Mouse (Mus musculus) midbrain, embryonic 15.5 days (tissue): ENCODE results near the gene Eif1. TPM values are rescaled to one million over a fixed set of nuclear protein-coding genes. Genes with fewer than 3 reads are reported as not detected.

Experiments
- ATAC-seq: fragments of 200-750 bp; cut with Nextera tagmentation; replicated peaks from 2 replicates; pipeline ENCODE4 v1.8.0; 2017; ENCODE audit warnings: moderate TSS enrichment
- H3K27ac ChIP-seq: fragments of 300-500 bp; sonication (generic); 2 replicates; pipeline ENCODE4 v1.5.1; 2015; ENCODE audit warnings: mild to moderate bottlenecking, inconsistent platforms
- H3K27me3 ChIP-seq: fragments of 300-500 bp; sonication (generic); replicated peaks from 2 replicates; pipeline ENCODE4 v1.6.1; 2015; ENCODE audit warnings: inconsistent platforms
- H3K36me3 ChIP-seq: fragments of 300-500 bp; sonication (generic); replicated peaks from 2 replicates; pipeline ENCODE4 v1.6.1; 2015; ENCODE audit warnings: inconsistent platforms
- H3K4me1 ChIP-seq: fragments of 300-500 bp; sonication (generic); 2 replicates; pipeline ENCODE4 v1.6.1; 2015; ENCODE audit warnings: inconsistent platforms
- H3K4me2 ChIP-seq: fragments of 300-500 bp; sonication (generic); 2 replicates; pipeline ENCODE4 v1.6.1; 2015; ENCODE audit warnings: inconsistent platforms, mild to moderate bottlenecking, moderate library complexity
- H3K4me3 ChIP-seq: fragments of 300-500 bp; sonication (generic); 2 replicates; pipeline ENCODE4 v1.5.1; 2015; ENCODE audit warnings: mild to moderate bottlenecking, inconsistent platforms
- H3K9ac ChIP-seq: fragments of 300-500 bp; sonication (generic); 2 replicates; pipeline ENCODE4 v1.6.1; 2015; ENCODE audit warnings: mild to moderate bottlenecking, inconsistent platforms
- H3K9me3 ChIP-seq: fragments of 300-500 bp; sonication (generic); 2 replicates; pipeline ENCODE4 v1.6.1; 2016; ENCODE audit warnings: inconsistent platforms
- WGBS: fragments of 180-500 bp; shearing (Covaris S2); methylation state at CpG from one replicate; pipeline ENCODE4 v1.1.7; 2015; ENCODE audit warnings: mixed read lengths; 5-methylcytosine and 5-hydroxymethylcytosine counted together
- polyA plus RNA-seq: library from polyadenylated mRNA; unstranded; fragments of >200 nt; fragmentation: Nextera tagmentation; extraction: Ambion mirVana; gene quantifications from 2 replicates; pipeline ENCODE4 v1.2.1, GENCODE M21; 2015

The Eif1 gene
- 1,086 and 1,110 TPM in 2 replicates for polyA plus RNA-seq

DNA sequence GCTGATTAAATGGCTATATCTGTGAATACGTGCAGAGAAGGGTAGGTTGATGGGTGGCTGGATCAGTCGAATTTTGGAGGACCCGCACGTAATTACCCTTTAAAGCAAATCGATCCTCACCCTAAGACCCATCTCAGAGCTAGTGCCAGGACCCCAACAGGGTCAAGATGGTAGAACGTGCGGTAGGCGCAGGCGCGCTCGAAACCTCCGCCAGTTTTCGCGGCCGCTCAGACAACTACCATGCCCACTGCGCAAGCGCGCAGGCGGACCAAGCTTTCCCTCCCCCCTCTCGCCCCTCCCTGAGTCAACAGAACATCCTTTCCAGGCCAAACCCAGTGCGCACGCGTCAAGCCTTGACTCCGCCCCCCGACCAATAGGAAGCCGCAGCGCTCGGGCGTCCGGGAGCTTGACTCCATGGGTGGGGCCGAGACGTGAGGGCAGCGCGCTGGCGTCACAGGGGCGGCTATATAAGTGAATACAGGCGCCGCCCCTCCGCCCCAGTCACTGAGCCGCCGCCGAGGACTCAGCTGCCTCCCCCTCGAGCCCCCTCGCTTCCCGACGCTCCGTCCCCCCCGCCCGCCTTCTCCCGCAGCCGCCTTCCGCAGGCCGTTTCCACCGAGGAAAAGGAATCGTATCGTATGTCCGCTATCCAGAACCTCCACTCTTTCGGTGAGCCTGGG is at the start of gene Eif1:
Gene Eif1, plus strand, starts transcription at position 394 of the 680 bp plus-strand sequence.
- Histone ChIP-seq H3K27ac (peak within 1 kb of the TSS; percentile 97), H3K9ac (peak within 1 kb of the TSS; percentile 91), H3K9me3 (no peaks in the 10 kb centered on the region), H3K36me3 (peaks cover 11% of the 10 kb centered on the region; the same call in 1 of the 2 replicates), H3K27me3 (no peaks in the 10 kb centered on the region), H3K4me1 (peaks cover 15% of the 10 kb centered on the region), H3K4me3 (peak within 1 kb of the TSS; percentile 80), H3K4me2 (peak within 1 kb of the TSS; percentile 59)
- WGBS: under 1% methylated on average over 51 of the region's 58 CpGs
- ATAC-seq: peak; percentile 92

DNA sequence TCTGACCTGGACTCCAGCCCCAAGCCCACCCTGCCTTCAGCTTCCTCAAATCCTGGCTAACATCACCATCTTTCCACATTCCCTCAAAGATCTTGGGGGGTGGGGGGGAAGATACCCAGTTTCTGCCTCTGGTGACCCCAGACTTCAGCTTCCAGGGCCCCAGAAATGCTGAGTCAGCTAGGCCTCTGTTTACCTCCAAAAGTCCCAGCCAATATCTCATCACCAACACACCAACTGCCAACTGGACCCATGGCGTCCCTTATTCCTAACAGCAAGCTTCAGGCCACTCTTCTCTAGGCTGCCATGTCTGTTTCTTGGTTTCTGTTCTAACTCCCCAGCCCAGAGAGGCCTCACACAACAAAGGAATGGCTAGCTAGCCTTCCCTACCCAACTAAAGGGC is 47.8 kb upstream of the Eif1 start:
- 84% methylated on average over 1 of the region's 1 CpGs for WGBS

DNA sequence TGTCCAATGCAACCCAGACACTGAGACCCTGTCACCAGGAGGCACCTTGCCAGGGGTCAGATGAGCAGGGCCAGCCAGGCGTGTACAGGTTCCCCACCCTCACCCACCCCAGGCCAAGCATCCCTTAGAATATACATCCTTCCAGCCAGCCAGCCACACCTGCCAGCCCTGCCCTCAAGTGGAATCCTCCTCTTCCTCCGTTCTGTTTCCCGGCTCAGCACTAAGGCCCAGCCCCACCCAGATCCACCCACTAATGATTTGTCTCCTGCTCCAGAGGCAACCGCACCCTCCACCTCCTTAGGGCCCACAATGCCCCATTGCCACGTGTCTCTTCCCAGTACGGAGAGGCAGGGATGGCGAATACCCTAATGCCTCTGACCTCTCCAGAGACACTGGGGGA is 45.0 kb upstream of the Eif1 start:
- Histone ChIP-seq H3K27ac (no peak overlapping the region), H3K27me3 (no peaks in the 10 kb centered on the region), H3K4me3 (no peak overlapping the region), H3K36me3 (no peaks in the 10 kb centered on the region), H3K9me3 (no peaks in the 10 kb centered on the region), H3K4me2 (no peak overlapping the region), H3K4me1 (no peaks in the 10 kb centered on the region), H3K9ac (no peak overlapping the region)
- WGBS: 71% methylated on average over 7 of the region's 7 CpGs
- no peak for ATAC-seq

More for the DNA sequence above, 47.8 kb upstream of the Eif1 start:
- Histone ChIP-seq H3K36me3 (no peaks in the 10 kb centered on the region), H3K4me2 (no peak overlapping the region), H3K4me1 (no peaks in the 10 kb centered on the region), H3K4me3 (no peak overlapping the region), H3K9me3 (no peaks in the 10 kb centered on the region), H3K9ac (no peak overlapping the region), H3K27ac (no peak overlapping the region), H3K27me3 (no peaks in the 10 kb centered on the region)
- ATAC-seq: no peak

DNA sequence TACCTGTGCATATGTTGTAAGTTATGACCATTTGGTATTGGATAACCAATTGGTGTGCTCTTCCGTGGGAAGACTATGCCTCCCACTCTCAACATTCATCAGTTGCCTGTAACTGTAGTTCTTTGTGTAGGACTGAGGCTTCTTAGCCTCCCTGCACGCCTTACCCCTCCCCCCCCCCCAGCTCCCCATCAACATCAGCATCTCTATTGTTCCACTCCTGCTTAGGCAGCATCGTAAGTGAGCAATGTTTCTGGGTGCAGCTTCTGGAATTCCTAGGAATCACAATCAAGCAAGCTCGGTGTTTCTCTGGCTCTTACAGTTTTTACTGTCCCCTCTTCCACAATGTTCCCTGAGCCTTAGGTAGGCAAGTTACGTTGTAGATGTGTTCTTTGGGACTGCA is 44.2 kb upstream of the Eif1 start:
- H3K27me3 ChIP-seq: no peaks in the 10 kb centered on the region
- no peak for ATAC-seq
- no peaks in the 10 kb centered on the region for H3K4me1 ChIP-seq
- no peak overlapping the region for H3K27ac ChIP-seq
- WGBS: 40% methylated on average over 5 of the region's 5 CpGs
- no peak overlapping the region for H3K9ac ChIP-seq
- no peak overlapping the region for H3K4me2 ChIP-seq
- no peaks in the 10 kb centered on the region for H3K36me3 ChIP-seq
- no peaks in the 10 kb centered on the region for H3K9me3 ChIP-seq
- no peak overlapping the region for H3K4me3 ChIP-seq

DNA sequence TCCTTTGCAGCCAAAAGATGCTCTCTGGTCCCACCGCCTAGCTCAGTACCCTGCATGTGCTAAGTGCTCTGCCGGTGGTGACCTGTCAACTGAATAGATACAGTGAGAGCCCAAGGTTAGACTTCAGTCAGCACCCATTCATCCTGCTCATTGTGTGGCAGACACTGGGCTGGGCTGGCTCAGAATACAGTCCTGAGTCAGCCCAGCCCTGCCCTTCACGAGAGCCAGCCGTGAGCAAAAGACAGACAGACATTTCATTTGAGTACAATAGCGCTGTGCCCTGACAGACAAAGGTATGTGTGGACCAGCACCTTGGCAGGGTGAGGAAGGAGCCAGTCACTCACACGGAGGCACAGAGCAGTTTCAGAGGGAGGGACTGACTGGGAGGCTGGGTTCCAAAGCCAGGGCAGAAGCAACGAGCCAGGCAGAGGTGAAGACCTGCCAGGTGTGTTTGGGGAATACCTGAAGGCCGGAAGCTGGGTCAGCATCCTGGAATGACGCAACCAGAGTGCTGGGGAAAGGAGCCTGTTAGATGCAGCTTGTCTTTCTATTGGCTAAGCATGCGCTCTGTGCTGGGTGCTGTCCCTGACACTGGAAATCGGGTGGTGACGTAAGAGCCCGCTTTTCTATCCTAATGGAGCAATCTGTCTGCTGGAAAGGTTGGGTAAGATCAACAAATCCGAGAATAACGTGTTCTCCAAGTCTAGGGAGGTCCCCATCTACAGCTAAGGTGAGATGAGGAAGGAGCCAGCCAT is 41.8 kb upstream of the Eif1 start:
- H3K4me2 ChIP-seq: no peak overlapping the region
- ATAC-seq: no peak
- H3K9me3 ChIP-seq: no peaks in the 10 kb centered on the region
- H3K27ac ChIP-seq: no peak overlapping the region
- H3K9ac ChIP-seq: no peak overlapping the region
- H3K36me3 ChIP-seq: no peaks in the 10 kb centered on the region
- no peaks in the 10 kb centered on the region for H3K27me3 ChIP-seq
- no peak overlapping the region for H3K4me3 ChIP-seq
- H3K4me1 ChIP-seq: peaks cover 2% of the 10 kb centered on the region; the same call in 1 of the 2 replicates
- 75% methylated on average over 15 of the region's 15 CpGs for WGBS

DNA sequence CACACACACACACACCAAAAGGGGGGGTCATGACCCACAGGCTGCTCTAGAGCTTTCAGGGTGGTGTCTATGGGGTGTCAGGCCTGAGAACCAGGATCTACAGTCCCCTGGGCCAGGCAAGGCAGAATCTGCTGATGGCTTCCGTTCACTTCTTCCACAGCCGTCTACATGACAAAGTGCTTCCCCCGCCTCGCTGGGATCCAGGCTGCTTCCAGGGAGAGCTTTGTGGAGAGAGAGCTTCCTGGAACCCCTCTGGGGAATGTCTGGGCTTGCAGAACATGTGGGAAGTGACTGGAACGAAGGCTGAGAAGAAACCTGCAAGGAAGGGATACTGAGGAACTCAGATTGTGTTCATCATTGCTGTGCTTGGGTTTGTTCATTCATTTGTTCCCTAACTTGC is 40.9 kb upstream of the Eif1 start:
- Histone ChIP-seq H3K4me1 (peaks cover 2% of the 10 kb centered on the region; the same call in 1 of the 2 replicates), H3K27ac (no peak overlapping the region), H3K9me3 (no peaks in the 10 kb centered on the region), H3K27me3 (no peaks in the 10 kb centered on the region), H3K9ac (no peak overlapping the region), H3K4me3 (no peak overlapping the region), H3K36me3 (no peaks in the 10 kb centered on the region), H3K4me2 (no peak overlapping the region)
- ATAC-seq: no peak
- WGBS: 74% methylated on average over 5 of the region's 5 CpGs

DNA sequence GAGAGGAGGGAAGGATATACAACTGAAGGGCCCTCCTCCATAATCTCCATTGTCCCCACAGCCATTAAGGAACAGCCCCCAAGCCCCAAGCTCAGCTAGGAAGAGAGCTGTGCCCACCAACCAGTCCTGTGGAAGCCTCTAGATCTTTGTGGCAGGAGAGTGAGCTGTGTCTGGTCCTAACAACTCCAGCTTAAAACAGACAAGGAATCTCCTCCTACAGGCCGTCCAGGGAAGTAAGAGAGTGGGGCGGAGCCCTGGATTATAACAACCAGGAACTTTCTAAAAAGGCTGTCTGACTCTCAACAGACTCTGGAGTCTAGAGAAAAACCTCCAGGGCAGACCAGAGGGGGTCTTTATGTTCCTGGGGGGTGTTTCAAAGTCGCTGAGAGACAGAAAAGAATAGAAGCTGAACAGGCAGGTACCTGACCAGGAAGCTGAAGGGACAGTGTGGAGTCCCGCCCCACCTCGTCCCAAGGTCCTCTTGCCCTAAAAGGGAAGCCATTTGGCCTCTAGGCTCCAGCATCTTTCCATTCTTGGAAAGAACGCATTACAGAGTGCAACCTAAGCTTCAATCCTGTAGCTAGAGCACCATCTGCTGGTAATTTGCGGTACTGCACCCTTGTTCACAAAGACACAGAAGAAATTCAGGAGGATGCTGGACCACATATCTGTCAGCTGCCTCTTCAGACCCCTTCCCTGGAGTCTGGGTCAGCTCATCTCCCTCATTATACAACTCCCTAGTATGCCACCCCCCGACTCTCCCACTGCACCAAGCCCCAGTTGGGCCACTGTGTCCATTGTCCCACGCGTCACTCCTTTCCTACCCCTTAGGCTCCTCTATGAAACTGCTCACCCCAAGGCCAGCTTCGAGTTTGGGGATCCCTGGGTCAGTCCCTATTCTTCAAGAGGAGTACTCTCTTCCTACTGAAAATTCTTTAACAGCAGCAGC is 37.8 kb upstream of the Eif1 start:
- Histone ChIP-seq H3K27me3 (no peaks in the 10 kb centered on the region), H3K4me2 (no peak overlapping the region), H3K9ac (no peak overlapping the region), H3K4me3 (no peak overlapping the region), H3K4me1 (peaks cover 2% of the 10 kb centered on the region; the same call in 1 of the 2 replicates), H3K36me3 (no peaks in the 10 kb centered on the region), H3K9me3 (no peaks in the 10 kb centered on the region), H3K27ac (no peak overlapping the region)
- WGBS: 21% methylated on average over 11 of the region's 11 CpGs
- ATAC-seq: peak; percentile 82

DNA sequence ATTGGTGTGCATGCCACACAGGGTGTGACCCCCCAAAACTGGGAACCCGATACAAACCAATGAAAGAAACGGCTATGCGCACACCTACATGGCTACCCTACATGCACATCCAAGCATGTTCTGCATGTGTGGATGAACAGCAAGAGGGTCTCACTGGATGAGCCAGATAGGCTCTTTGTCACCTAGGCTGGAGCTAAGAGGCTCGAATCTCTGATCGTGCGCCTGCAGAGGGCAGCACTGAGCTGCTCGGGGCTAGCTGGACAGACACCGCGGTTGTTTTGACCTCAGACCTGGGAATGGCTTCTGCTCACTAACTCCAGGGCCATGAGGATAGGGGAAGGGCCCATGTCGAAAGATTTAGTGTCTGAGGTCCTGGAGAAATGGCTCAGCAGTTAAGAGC is 37.1 kb upstream of the Eif1 start:
- no peak overlapping the region for H3K4me2 ChIP-seq
- H3K36me3 ChIP-seq: no peaks in the 10 kb centered on the region
- H3K27ac ChIP-seq: no peak overlapping the region
- no peaks in the 10 kb centered on the region for H3K27me3 ChIP-seq
- 26% methylated on average over 10 of the region's 10 CpGs for WGBS
- H3K4me1 ChIP-seq: peaks cover 2% of the 10 kb centered on the region; the same call in 1 of the 2 replicates
- no peak overlapping the region for H3K4me3 ChIP-seq
- ATAC-seq: 0 out of 2 replicates have a peak, but pooled peaks have one; percentile 49
- H3K9ac ChIP-seq: no peak overlapping the region
- no peaks in the 10 kb centered on the region for H3K9me3 ChIP-seq

DNA sequence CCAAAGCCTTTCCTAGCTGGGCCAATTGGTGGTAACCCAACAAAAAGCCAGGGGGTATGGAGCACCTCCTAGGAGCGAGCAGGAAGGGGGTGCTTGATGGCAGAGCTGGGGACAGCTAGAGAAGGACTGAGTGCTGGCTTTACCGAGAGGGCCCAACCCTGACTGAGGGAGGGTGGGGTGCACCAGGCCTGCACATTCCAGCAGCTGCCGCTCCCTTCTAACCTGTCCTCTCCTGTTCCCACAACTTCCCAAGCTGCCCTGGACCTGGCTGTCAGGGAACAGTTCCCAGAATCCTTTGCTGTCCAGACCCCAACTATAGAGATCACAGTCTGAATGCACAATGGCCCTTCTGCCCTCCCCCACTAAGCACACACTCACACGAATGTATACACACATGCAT is 34.7 kb upstream of the Eif1 start:
- no peak for ATAC-seq
- WGBS: 82% methylated on average over 4 of the region's 4 CpGs

DNA sequence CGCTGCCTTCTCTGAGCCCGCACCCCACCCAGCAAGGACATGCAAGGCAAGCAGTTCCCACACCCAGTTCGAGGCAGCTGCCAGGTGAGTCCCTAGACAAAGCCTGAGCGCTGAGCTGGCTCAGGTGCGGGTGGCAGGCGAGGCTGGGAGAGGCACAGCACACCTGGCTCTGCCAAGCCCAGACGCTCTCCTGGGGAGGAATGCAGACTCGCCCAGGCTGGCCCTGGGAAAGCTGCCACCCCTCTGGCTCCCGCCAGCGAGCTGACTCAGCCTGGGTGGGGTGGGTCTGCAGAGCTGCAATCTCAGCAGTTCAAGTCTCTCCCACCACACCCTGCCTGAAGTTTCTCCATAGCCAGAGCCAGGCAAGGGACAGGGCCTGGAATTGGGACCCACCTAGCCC is 32.7 kb upstream of the Eif1 start:
- Histone ChIP-seq H3K27me3 (no peaks in the 10 kb centered on the region), H3K27ac (no peak overlapping the region), H3K4me3 (no peak overlapping the region), H3K4me2 (no peak overlapping the region), H3K9me3 (no peaks in the 10 kb centered on the region), H3K36me3 (no peaks in the 10 kb centered on the region), H3K4me1 (no peaks in the 10 kb centered on the region), H3K9ac (no peak overlapping the region)
- no peak for ATAC-seq
- WGBS: 41% methylated on average over 10 of the region's 10 CpGs

More for the DNA sequence above, 34.7 kb upstream of the Eif1 start:
- peaks cover 2% of the 10 kb centered on the region; the same call in 1 of the 2 replicates for H3K4me1 ChIP-seq
- H3K9ac ChIP-seq: no peak overlapping the region
- no peaks in the 10 kb centered on the region for H3K36me3 ChIP-seq
- H3K4me2 ChIP-seq: no peak overlapping the region
- no peaks in the 10 kb centered on the region for H3K27me3 ChIP-seq
- H3K27ac ChIP-seq: no peak overlapping the region
- H3K4me3 ChIP-seq: no peak overlapping the region
- H3K9me3 ChIP-seq: no peaks in the 10 kb centered on the region

DNA sequence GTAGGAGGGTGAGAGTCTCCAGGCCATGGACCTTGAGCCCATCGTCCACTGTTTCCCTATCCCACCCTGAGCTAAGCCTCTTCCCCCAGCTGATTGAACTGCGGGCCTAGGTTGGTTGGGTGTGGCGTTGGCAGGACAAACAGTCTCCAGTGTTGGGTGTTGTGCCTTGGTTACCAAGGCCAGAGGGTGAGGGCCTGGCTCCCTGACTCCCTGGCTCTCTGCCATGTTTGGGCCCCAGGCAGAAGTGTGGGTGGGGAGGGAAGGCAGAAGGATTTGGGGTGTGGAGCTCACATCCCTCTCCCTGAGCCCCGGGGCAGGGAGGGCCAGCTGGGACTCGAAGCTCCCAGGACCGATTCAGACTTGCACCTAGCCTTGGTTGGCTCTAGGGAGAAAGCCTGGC is 30.7 kb upstream of the Eif1 start:
- no peaks in the 10 kb centered on the region for H3K4me1 ChIP-seq
- no peak overlapping the region for H3K9ac ChIP-seq
- WGBS: 89% methylated on average over 6 of the region's 6 CpGs
- no peak for ATAC-seq
- no peaks in the 10 kb centered on the region for H3K9me3 ChIP-seq
- H3K4me3 ChIP-seq: no peak overlapping the region
- no peak overlapping the region for H3K27ac ChIP-seq
- H3K36me3 ChIP-seq: no peaks in the 10 kb centered on the region
- H3K27me3 ChIP-seq: no peaks in the 10 kb centered on the region
- H3K4me2 ChIP-seq: no peak overlapping the region

DNA sequence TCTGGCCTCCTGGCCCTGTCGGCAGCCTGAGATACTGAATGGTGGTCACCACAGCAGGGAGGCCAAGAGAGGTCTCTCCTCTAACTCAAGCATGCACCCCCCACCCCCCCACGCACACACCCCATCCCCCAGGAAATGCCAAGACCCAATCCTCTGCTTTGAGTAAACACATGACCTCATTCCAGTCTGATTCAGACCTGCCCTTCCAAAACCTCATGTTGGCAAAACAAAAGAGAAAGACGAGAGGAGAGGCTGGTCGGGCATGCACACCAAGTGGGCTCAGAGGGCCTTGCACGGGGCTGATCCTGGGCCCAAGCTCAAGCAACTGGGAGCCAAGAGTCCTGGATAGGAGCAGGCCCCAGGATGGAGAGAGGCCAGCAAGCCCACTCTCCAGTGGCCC is 29.4 kb upstream of the Eif1 start:
- H3K27me3 ChIP-seq: no peaks in the 10 kb centered on the region
- no peak overlapping the region for H3K4me3 ChIP-seq
- no peaks in the 10 kb centered on the region for H3K36me3 ChIP-seq
- no peaks in the 10 kb centered on the region for H3K4me1 ChIP-seq
- H3K4me2 ChIP-seq: no peak overlapping the region
- no peak overlapping the region for H3K9ac ChIP-seq
- H3K27ac ChIP-seq: no peak overlapping the region
- H3K9me3 ChIP-seq: no peaks in the 10 kb centered on the region
- ATAC-seq: no peak
- WGBS: 40% methylated on average over 5 of the region's 5 CpGs
